Mouse (Mus musculus) monocyte, adult 2 months (primary cell): ENCODE data around the gene Cnnm2.
A peak's percentile ranks its signal among the peaks of the same experiment; 100 is the strongest.
"Not testable (repeated sequence)": the region's sequence is repeated elsewhere in the genome, so short reads cannot be mapped to it uniquely, and the experiment has no call there.

Experiments
- DNase-seq, 2 experiments: peaks; one replicate each; pipeline ENCODE4 v3.0.0; 2022; ENCODE audit warnings: low spot score in 2 of 2, low read depth in 1 of 2

Cnnm2 gene

GRCm38 (mm10) chr19:46761247-46761946 lies at the start of gene Cnnm2:
Gene Cnnm2 (plus strand): TSS chr19:46761596.
- peak; percentile 100 for DNase-seq

GRCm38 (mm10) chr19:46714234-46714633 lies 47.2 kb upstream of the Cnnm2 start:
- DNase-seq, result no peak

- DNase-seq, result no peak
Measured at GRCm38 (mm10) chr19:46715016-46715415, 46.4 kb upstream of the Cnnm2 start.

- DNase-seq, result no peak
Measured at GRCm38 (mm10) chr19:46718150-46718549, 43.2 kb upstream of the Cnnm2 start.

- DNase-seq, result no peak
Measured at GRCm38 (mm10) chr19:46724411-46724810, 37.0 kb upstream of the Cnnm2 start.

GRCm38 (mm10) chr19:46726142-46726541 lies 35.3 kb upstream of the Cnnm2 start:
- no peak for DNase-seq

GRCm38 (mm10) chr19:46727140-46727736 lies 34.2 kb upstream of the Cnnm2 start:
- no peak for DNase-seq

GRCm38 (mm10) chr19:46727945-46728540 lies 33.4 kb upstream of the Cnnm2 start:
- no peak for DNase-seq

- no peak for DNase-seq
Measured at GRCm38 (mm10) chr19:46728909-46729308, 32.5 kb upstream of the Cnnm2 start.

- no peak for DNase-seq
Measured at GRCm38 (mm10) chr19:46731351-46731750, 30.0 kb upstream of the Cnnm2 start.

GRCm38 (mm10) chr19:46732673-46733072 lies 28.7 kb upstream of the Cnnm2 start:
- DNase-seq, result not testable (repeated sequence)

GRCm38 (mm10) chr19:46733626-46734025 lies 27.8 kb upstream of the Cnnm2 start:
- no peak for DNase-seq

GRCm38 (mm10) chr19:46735241-46735640 lies 26.2 kb upstream of the Cnnm2 start:
- no peak for DNase-seq

GRCm38 (mm10) chr19:46737106-46737505 lies 24.3 kb upstream of the Cnnm2 start:
- no peak for DNase-seq

GRCm38 (mm10) chr19:46740341-46741008 lies 20.9 kb upstream of the Cnnm2 start:
- DNase-seq, result peak in 1 of 2 experiments; percentile 46

GRCm38 (mm10) chr19:46741574-46741973 lies 19.8 kb upstream of the Cnnm2 start:
- no peak for DNase-seq

- DNase-seq, result no peak
Measured at GRCm38 (mm10) chr19:46744681-46745080, 16.7 kb upstream of the Cnnm2 start.

- no peak for DNase-seq
Measured at GRCm38 (mm10) chr19:46747799-46748198, 13.6 kb upstream of the Cnnm2 start.

GRCm38 (mm10) chr19:46752235-46752634 lies 9.2 kb upstream of the Cnnm2 start:
- no peak for DNase-seq

GRCm38 (mm10) chr19:46755066-46755465 lies 6.3 kb upstream of the Cnnm2 start:
- no peak for DNase-seq

- DNase-seq, result no peak
Measured at GRCm38 (mm10) chr19:46756221-46756620, 5.2 kb upstream of the Cnnm2 start.

- DNase-seq, result no peak
Measured at GRCm38 (mm10) chr19:46759096-46759495, 2.3 kb upstream of the Cnnm2 start.
